Mouse (Mus musculus) induced T-regulatory cell, adult 2 months (primary cell): Measurements from ENCODE around the gene Cyp2c40.
"Not testable (repeated sequence)": the region's sequence is repeated elsewhere in the genome, so short reads cannot be mapped to it uniquely, and the experiment has no call there.

Experiments
- DNase-seq: peaks from one replicate; pipeline ENCODE4 v3.0.0-alpha.2; 2012; ENCODE audit warnings: low read depth

The Cyp2c40 gene

GRCm38 (mm10) chr19:39812714-39813113 is at the start of gene Cyp2c40:
Gene Cyp2c40 (minus strand): TSS chr19:39812814.
- not testable (repeated sequence) for DNase-seq

DNA sequence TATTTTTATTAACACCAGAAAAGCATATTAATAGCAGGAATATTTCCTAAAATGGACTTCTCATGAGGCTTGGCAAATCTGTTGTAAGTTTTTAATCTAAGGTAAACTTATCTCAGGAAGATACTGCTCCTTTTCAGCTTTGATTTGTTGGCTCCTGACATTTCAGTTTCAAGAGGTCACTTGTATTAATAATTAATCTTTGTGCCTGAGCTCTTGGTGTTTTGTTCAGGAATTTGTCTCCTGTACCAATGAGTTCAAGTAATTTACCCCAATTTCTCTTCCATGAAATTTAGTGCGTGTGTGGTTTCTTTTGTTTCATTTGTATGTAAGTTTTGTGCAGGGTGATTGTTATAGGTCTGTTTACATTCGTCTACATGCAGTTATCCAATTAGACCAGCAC is 8.3 kb upstream of the Cyp2c40 start:
- not testable (repeated sequence) for DNase-seq

- not testable (repeated sequence) for DNase-seq
These were observed 3.8 kb upstream of the Cyp2c40 start for GRCm38 (mm10) chr19:39816400-39816799.

GRCm38 (mm10) chr19:39815991-39816390 is 3.4 kb upstream of the Cyp2c40 start:
- DNase-seq: not testable (repeated sequence)

DNA sequence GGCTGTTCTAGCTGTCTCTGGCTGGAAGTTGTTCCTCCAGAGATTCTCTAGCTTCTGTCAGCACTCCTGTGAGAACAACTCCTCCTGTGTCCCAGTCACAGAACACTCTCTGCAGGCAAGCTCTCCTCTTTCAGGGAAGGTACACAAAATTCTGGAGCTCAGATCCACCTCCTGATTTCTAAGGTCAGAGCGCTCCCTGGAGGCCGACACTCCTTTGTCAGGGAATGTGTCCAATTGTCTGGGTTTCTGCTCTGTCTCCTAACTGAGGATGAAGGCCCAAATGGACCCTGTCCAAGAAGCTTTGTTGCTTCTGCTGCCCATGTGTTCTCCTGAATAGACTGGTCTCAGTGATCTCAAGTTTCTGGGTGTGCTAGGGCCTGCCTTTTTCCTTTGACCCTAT is 27.2 kb downstream of the Cyp2c40 start:
- not testable (repeated sequence) for DNase-seq

DNA sequence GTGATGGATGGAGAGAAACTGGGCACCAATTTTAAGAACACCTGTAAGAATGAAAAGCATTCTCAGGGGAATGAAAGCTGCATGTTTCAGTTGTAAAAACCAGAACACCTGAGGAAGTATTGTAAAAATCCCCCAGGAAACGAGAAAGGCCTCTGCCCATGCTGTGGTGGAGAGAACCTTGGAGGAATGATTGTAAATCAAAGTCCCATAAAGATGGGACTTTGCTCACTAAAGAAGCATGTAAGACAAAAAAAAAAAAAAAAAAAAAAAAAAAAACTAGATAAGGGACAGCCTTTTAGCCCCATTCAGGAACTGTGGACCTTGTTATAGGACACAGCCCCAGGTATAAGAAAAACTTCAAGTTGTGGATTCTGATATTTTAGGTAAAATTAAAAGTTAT is 67.3 kb downstream of the Cyp2c40 start:
- DNase-seq: no peak

GRCm38 (mm10) chr19:39744361-39744760 is 68.3 kb downstream of the Cyp2c40 start:
- DNase-seq: not testable (repeated sequence)

DNA sequence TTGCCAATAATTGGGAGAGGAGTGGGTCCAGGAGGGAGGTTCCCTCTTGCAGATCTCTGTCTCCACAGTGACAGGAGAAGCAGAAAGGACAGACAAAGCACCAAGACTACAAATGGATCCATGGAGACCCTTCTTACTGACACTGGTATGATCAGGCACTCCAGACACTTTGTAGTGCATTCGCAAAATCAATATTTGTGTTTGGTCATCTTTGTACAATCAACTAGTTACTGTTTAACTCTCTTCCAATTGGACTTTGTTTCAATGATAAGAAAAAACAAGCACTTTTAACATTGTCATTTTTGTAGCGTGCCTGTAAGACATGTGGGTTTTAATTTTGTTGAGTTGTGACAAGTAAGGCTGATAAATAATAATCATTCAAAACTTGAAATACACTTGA is 71.7 kb downstream of the Cyp2c40 start, which contains the start of gene Cyp2c68:
Gene Cyp2c68, minus strand, starts transcription at position 135 of the 400 bp plus-strand sequence.
- no peak for DNase-seq
